Mouse (Mus musculus): ENCODE data around the gene Gm20388.

The Gm20388 gene

DNA sequence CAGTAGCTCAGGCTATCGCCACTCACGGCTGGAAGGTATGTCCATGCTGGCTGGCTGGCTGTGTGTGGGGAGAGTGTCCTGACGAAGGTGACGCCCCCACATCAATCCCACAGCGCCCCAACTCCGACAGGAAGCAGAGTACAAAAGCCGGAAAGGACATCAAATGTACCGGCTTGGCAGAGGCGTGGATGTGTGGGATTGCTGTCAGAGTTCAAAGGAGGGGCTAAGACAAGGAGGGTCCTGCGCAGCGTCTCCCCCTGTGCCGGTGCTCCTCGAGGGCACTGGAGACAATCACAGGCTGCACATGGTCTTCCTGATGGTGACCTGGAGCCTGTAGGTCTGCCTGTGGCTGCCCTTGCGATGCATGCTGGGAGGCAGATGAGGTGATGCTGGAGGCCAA lies 1088.3 kb downstream of the Gm20388 start:
- no peak for DNase-seq (ENCODE audit: inconsistent ontology term)

GRCm38 (mm10) chr8:121001951-121002350 lies 1091.3 kb downstream of the Gm20388 start:
- no peak for DNase-seq (ENCODE audit: inconsistent ontology term)

DNA sequence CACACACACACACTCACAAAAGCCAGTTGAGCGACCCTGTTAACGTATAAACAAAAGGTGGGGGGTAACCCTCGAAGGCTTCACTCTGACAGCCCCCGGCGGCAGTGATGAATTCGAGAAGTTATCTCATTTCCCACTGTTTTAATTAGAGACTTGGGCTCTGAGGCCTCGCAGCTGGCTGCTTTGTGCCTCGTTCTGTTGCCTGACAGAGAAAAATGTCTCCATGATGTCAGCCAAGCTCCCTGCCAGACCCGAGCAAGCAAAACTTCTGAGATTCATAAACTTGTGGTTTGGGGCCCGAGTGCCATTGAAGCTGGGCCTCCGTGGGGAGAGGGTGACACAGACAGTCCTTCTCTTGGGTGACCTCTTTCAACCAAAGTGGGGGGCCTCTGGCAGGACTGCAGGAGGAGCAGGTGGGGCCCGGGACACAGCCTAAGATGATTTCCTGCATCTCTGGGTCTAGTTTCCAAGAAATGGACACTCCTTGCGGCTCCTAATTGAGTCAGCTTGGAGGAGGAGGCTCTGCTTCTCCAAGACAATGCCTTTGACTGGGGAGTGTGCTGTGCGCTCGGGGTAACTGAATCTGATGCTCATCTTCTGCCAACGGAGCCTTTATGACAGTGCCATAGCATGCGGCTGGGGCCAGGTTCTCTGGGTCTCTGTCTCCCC lies 1092.4 kb downstream of the Gm20388 start:
- peak; percentile 72 for DNase-seq (ENCODE audit: inconsistent ontology term)

GRCm38 (mm10) chr8:121003639-121004038 lies 1093.0 kb downstream of the Gm20388 start:
- DNase-seq (ENCODE audit: inconsistent ontology term): no peak

DNA sequence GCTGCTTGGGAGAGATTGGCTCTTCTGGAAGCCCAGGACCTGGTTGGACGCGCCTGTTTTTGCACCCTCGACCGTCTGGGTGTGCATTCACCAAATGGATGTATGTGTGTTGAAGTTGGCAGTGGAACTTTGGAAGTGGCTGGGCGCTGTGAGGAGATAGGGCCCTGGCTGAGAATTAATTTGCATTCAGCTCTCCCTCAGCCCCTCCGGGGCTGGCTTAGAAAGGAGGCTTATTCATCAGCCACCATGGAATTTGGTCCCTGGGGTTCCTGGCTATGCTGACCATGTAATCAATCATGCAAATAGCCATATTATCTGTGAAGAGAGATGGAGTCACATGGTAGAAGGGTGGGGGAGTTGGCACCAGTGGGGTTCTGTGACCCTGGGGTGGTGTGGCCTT lies 1102.7 kb downstream of the Gm20388 start:
- no peak for DNase-seq (ENCODE audit: inconsistent ontology term)

- no peak for DNase-seq (ENCODE audit: inconsistent ontology term)
Observed at GRCm38 (mm10) chr8:121016621-121017020, 1106.0 kb downstream of the Gm20388 start.

DNA sequence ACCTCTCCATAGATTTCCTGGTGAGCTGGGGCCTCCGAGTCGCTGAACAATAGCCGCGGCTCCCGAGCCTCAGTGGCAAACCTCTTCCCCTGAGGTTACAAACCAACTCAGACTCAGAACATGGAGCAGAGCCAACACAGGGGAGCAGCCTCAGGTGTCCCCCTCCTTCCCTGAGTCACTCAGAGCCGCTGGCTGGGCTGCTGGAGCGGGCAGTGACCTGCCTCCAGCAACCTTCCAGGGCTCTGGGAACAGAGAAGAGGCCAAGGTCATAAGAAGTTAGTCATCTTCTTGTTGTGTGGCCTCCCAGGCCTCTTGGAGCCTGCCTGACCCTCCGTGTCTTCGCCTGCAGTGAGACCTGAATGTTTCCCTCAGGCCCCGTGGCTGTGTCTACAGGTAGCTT lies 1107.6 kb downstream of the Gm20388 start:
- no peak for DNase-seq (ENCODE audit: inconsistent ontology term)

- DNase-seq (ENCODE audit: inconsistent ontology term): no peak
Observed at GRCm38 (mm10) chr8:121021488-121021887, 1110.8 kb downstream of the Gm20388 start.

GRCm38 (mm10) chr8:121023003-121023402 lies 1112.4 kb downstream of the Gm20388 start:
- DNase-seq (ENCODE audit: inconsistent ontology term): no peak

DNA sequence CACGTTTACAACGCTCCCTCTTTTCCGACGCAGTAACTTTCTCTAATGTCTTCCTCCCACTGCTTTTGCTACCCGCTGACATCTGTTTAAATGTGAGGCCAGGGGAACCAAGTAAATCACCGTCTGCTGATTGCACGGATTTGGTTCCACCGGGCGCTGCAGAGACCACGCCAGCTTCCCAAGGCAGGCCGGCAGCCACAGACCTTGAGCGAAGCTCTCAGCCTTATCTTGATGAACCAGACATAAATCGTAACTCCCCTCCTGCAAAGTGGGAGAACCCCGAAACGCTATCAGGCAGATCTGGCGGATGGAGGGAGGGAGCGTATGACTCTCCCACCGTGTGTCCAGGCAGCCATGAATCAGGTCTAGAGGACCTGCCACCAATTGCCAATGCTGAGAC lies 1113.1 kb downstream of the Gm20388 start:
- no peak for DNase-seq (ENCODE audit: inconsistent ontology term)

DNA sequence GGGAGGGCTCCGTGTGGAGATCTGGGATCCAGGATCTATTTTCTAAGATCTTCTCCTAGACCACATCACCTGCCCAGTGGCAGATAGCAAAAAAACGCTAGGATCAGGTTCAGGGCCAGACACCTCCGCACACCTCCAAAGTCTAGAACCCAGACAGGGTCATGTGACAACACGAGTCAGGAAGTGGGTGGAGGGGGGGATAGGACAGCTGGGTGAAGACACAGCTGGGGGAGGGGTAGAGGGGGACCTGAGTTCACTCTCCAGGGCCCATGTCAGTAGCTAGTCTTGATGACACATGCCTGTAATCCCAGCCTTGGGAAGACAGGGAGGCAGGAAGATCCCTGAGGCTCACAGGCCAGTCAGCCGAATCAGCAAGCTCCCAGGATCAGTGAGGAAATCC lies 1114.8 kb downstream of the Gm20388 start:
- no peak for DNase-seq (ENCODE audit: inconsistent ontology term)

DNA sequence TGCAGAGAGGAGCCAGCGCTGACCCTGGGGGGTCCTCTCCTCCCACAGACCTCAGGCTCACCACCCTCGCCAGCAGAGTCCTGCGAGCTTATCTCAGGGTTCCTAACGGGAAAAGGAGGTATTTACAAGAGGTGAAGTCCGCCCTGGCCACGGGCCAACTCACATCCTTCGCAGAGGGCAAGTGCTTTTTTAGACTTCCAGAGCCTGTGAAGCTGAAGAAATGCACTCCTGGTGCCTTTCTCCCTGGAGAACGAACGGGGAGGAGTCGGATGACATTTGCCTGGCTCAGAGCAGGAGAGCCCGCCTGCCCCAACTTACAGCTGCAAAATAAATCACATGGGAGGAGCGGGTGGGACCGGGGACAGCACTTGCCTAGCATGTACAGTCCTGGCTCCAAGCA lies 1117.1 kb downstream of the Gm20388 start:
- DNase-seq (ENCODE audit: inconsistent ontology term): no peak

GRCm38 (mm10) chr8:121029076-121029475 lies 1118.4 kb downstream of the Gm20388 start:
- DNase-seq (ENCODE audit: inconsistent ontology term): no peak

- no peak for DNase-seq (ENCODE audit: inconsistent ontology term)
Observed at GRCm38 (mm10) chr8:121030496-121031040, 1119.9 kb downstream of the Gm20388 start.

DNA sequence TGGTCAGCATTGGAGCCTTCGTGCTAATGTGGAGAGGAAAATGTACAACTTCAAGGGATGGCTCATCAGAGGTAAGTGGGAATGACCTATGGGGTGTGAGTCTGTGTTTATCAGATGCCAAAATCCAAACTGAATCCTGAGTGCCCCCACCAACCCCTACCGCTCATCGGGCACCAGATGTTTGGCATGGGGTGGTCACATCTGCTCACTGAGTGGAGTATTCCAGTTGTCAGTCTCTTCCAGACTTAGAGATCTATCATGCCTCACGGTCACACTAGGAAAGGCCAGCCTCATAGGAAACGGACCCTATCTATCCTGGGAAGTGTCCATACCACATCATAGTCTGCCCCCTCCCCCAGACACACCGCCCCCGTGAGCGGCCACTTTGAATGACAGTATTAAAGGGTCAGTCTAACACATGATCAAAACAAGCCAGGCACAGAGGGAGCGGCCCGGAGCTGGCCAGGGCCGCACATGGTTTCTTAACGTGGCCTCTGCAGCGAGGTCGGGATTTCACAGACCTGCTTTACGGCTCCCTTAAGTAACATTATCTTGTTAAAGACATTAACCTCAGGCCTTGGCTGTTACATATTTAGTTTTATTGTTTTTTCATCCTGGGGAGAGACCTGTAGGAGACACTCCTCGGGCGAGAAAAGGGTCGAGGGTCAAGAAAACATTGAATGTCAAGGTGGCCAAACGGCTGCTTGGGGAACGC lies 1122.8 kb downstream of the Gm20388 start:
- no peak for DNase-seq (ENCODE audit: inconsistent ontology term)

GRCm38 (mm10) chr8:121035611-121036010 lies 1125.0 kb downstream of the Gm20388 start:
- no peak for DNase-seq (ENCODE audit: inconsistent ontology term)

DNA sequence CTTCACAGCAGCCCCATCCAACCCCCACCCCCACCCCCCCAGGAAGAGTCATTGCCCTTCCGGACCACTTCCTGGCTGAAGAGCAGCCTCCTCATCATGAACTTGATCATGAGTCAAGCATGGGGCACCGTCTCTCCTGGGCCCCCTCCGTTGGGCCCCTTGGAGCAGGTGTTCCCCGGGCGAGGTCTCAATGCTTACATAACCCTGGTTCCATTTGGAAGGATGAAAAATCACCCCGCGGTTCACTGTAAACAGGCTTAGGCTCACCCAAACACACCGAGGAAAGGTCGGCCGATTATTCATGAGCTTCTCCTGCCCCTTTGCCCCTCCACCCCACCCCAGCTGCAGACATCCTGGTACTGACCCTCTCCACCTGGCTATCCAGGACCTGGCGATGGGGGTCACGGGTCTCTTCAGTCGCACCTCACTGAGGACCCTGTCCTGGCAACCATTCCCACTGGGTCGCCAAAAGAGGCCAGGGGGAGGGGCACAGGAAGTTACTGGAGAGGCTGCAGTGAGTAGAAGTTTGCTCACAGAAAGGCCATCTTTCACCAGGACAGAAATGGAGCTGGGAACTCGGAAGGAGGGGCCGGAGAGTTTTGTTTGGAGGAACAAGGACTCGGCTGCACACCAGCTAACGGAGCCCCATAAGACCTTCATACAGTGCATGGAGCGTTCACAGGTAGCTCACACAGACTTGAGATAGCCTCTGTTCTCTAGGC lies 1133.2 kb downstream of the Gm20388 start:
- DNase-seq (ENCODE audit: inconsistent ontology term): no peak

DNA sequence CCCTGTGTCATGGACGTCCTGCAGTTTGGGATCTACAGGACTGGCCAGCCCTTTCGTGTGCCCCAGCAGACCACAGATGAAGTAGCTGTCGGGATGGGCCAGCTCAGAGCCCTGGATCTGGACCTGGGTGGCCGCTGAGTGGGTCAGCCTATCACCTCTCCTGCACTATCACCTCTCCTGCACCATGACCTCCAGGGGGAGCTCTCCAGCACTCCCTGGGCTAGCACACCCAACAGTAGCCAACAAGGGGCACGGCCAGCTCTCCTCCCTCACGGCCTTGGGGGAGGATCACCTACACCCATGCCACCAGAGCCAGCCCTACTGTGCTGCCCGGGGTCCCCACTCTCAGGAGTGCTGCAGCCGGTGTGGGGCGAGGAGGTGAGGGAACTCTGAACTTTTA lies 1136.8 kb downstream of the Gm20388 start:
- no peak for DNase-seq (ENCODE audit: inconsistent ontology term)

- DNase-seq (ENCODE audit: inconsistent ontology term): peak; percentile 57
Observed at GRCm38 (mm10) chr8:121058081-121058480, 1147.4 kb downstream of the Gm20388 start.

DNA sequence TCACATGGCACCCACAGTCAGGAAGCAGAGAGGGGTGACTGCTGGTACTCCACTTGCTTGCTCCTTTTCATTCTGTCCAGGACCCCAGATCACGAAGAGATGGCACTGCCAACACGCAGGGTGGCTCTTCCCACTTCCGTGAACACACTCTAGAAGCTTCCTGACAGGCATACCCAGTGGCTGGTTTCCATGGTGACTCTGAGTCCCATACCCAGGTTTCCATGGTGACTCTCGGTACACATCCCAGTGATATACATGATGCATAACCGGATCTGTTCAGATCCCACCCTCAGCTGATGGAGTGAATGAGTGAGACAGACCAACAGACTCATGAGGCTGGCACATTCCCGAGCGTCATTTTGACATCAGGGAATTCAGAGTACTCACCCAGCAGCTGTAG lies 1148.5 kb downstream of the Gm20388 start:
- DNase-seq (ENCODE audit: inconsistent ontology term): no peak

DNA sequence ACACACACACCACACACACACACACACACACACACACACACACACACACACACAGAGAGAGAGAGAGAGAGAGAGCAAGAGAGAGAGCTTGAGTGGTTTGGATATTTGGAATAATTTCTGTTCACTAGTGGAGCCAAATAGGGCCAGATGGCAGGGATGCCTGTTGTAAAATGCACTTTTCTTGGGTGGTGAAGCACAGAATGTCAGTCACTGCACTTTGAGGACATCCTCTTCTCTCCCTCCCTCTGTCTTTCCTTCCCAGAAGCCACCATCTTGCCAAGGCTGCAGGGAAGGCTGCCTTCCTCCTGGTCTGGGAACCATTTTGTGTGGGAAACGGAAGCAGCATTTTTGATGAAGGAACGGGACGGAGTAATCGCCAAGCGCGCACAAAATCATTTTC lies 1151.9 kb downstream of the Gm20388 start:
- DNase-seq (ENCODE audit: inconsistent ontology term): no peak

DNA sequence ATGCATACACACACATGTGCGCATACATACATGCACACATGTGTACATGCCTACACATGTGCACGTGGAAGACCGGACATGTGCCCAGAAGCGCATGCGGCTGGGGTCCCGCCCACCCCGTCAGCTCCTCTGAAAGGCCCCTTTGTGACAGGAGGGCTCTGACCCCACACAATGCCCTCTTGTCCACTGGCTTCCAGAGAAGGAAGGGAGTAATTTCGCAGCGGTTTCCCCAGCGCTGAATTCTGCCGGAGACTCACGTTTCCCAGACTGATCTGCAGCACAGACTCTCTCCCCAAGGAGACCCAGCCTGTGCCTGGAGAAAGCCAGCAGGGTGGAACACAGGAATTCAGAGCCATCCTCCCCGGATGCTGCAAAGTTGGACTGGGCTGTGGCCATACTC lies 1153.0 kb downstream of the Gm20388 start:
- no peak for DNase-seq (ENCODE audit: inconsistent ontology term)

DNA sequence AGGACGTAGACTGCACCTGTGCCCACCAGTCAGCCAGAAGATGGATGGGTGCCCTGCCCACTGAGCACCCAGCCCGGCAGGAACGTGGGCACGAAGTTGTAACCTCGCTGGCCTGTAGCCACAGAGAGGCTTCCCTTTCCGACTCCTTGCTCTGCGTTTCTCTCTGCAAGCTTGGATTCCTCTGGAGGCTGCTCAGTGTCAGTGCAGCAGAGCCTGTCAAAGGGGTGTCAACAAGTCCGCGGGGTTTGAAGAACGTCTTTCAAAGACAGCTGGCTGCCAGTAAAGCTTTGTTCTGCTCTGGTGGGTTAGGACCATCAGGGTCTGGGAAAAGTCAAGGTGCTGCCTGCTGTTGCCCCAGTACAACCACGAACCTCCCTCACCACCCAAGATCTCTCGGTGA lies 1160.8 kb downstream of the Gm20388 start:
- DNase-seq (ENCODE audit: inconsistent ontology term): no peak

All from Muller cell, postnatal 12 days (primary cell).